Mouse (Mus musculus): Measurements from ENCODE around the gene Fam207a. TPM values are rescaled to one million over a fixed set of nuclear protein-coding genes. Genes with fewer than 3 reads are reported as not detected.
A peak's percentile ranks its signal among the peaks of the same experiment; 100 is the strongest.

The Fam207a gene
- polyA plus RNA-seq, 1 experiment from 2014 or later: 15.5 TPM

- Histone ChIP-seq H3K27ac (ENCODE audit: low read depth) (no peak overlapping the region; the same call in 1 of the 2 replicates), H3K9me3 (ENCODE audit: low read length) (no peaks in the 10 kb centered on the region), H3K9ac (replicated peaks) (no peak overlapping the region), H3K27me3 (ENCODE audit: insufficient read depth, low read length) (no peaks in the 10 kb centered on the region), H3K4me1 (ENCODE audit: insufficient read depth) (no peaks in the 10 kb centered on the region; the same call in 1 of the 2 replicates), H3K4me2 (ENCODE audit: low read depth, low read length) (no peak overlapping the region), H3K36me3 (replicated peaks; ENCODE audit: insufficient read depth, low read length) (no peaks in the 10 kb centered on the region; the same call in 1 of the 2 replicates), H3K4me3 (ENCODE audit: low read depth, low read length) (no peak overlapping the region)
- ATAC-seq: no peak
- 64% methylated on average over 5 of the region's 5 CpGs for WGBS (ENCODE audit: insufficient replicate concordance)
- no peak for TF ChIP-seq CTCF (IDR thresholded peaks at IDR 0.05; ENCODE audit: low read depth)
- no peak for TF ChIP-seq EP300 (IDR thresholded peaks at IDR 0.05; ENCODE audit: low read depth)
- DNase-seq: no peak
Measured at GRCm38 (mm10) chr10:77544916-77545315, 29.3 kb upstream of the Fam207a start.

DNA sequence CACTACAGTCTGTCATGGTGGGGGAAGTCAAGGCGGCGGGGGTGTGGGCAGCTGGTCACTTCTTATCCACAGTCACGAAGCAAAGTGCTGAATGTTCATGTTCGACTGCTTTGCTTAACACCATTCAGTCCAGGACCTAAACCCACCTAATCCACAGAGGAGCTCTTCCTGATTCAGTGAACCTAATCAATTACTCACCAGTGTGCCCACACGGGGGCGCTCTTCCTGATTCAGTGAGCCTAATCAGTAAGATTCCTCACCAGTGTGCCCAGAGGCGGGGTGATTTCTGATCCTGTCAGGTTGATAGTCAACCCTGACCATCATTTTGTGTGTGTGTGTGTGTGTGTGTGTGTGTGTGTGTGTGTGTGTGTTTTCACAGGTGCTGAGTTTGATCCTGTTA lies 27.6 kb upstream of the Fam207a start:
- H3K4me1 ChIP-seq (ENCODE audit: insufficient read depth): no peaks in the 10 kb centered on the region; the same call in 1 of the 2 replicates
- TF ChIP-seq EP300 (IDR thresholded peaks at IDR 0.05; ENCODE audit: low read depth) (no peak), CTCF (IDR thresholded peaks at IDR 0.05; ENCODE audit: low read depth) (peak; percentile 80)
- no peaks in the 10 kb centered on the region for H3K9me3 ChIP-seq (ENCODE audit: low read length)
- no peak overlapping the region for H3K9ac ChIP-seq (replicated peaks)
- DNase-seq: peak; percentile 72
- no peak for ATAC-seq
- no peak overlapping the region for H3K4me3 ChIP-seq (ENCODE audit: low read depth, low read length)
- H3K27me3 ChIP-seq (ENCODE audit: insufficient read depth, low read length): no peaks in the 10 kb centered on the region
- H3K27ac ChIP-seq (ENCODE audit: low read depth): no peak overlapping the region
- WGBS (ENCODE audit: insufficient replicate concordance): 35% methylated on average over 7 of the region's 7 CpGs
- no peaks in the 10 kb centered on the region; the same call in 1 of the 2 replicates for H3K36me3 ChIP-seq (replicated peaks; ENCODE audit: insufficient read depth, low read length)
- no peak overlapping the region for H3K4me2 ChIP-seq (ENCODE audit: low read depth, low read length)

DNA sequence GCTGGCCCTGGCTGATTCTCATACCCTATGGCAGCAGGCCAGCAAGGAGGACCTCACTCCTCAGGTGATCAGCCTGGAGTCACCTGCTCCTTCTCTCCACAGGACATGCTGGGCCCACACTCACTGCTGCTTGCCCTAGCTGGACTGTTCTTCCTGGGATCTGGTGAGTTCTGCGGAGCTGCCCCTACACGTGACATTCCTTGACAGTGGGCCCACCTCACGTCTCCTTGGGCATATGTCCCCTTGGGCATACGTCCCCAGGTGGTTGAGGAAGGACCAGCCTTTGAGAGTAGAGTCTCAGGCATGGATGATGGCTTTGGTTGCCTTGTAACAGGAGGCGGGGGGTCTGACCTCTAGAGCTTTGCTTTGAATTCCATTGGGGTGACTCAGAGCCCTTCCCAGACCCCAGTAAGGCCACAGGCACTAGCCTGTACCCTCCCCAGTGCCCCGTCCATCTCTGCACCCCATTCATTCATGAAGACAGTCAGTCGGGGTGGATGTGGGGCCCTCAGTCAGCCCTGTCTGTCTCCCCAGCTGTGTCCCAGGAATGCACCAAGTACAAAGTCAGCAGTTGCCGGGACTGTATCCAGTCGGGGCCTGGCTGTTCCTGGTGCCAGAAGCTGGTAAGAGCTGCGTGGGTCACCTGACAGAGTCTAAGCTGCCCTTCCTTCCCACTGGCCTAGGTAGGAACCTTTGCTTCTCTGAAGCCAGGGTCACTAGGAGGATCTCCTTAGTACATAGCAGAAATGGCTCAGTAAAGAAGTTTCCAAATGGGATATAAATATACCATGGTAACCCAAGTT lies 26.5 kb upstream of the Fam207a start:
- Histone ChIP-seq H3K36me3 (replicated peaks; ENCODE audit: insufficient read depth, low read length) (no peaks in the 10 kb centered on the region; the same call in 1 of the 2 replicates), H3K27ac (ENCODE audit: low read depth) (no peak overlapping the region), H3K9me3 (ENCODE audit: low read length) (no peaks in the 10 kb centered on the region), H3K27me3 (ENCODE audit: insufficient read depth, low read length) (no peaks in the 10 kb centered on the region), H3K9ac (replicated peaks) (no peak overlapping the region), H3K4me2 (ENCODE audit: low read depth, low read length) (no peak overlapping the region), H3K4me1 (ENCODE audit: insufficient read depth) (no peaks in the 10 kb centered on the region; the same call in 1 of the 2 replicates), H3K4me3 (ENCODE audit: low read depth, low read length) (no peak overlapping the region)
- ATAC-seq: no peak
- TF ChIP-seq CTCF (IDR thresholded peaks at IDR 0.05; ENCODE audit: low read depth) (no peak), EP300 (IDR thresholded peaks at IDR 0.05; ENCODE audit: low read depth) (no peak)
- WGBS (ENCODE audit: insufficient replicate concordance): 84% methylated on average over 10 of the region's 10 CpGs
- no peak for DNase-seq

GRCm38 (mm10) chr10:77540576-77541102 lies 25.1 kb upstream of the Fam207a start:
- no peak for ATAC-seq
- Histone ChIP-seq H3K9ac (replicated peaks) (no peak overlapping the region), H3K9me3 (ENCODE audit: low read length) (no peaks in the 10 kb centered on the region), H3K4me3 (ENCODE audit: low read depth, low read length) (no peak overlapping the region), H3K36me3 (replicated peaks; ENCODE audit: insufficient read depth, low read length) (no peaks in the 10 kb centered on the region), H3K27me3 (ENCODE audit: insufficient read depth, low read length) (no peaks in the 10 kb centered on the region), H3K4me1 (ENCODE audit: insufficient read depth) (no peaks in the 10 kb centered on the region; the same call in 1 of the 2 replicates), H3K27ac (ENCODE audit: low read depth) (peak overlapping the region; percentile 8), H3K4me2 (ENCODE audit: low read depth, low read length) (0 out of 2 replicates have a peak overlapping the region, but pooled peaks have one; percentile 9)
- WGBS (ENCODE audit: insufficient replicate concordance): 41% methylated on average over 4 of the region's 4 CpGs
- TF ChIP-seq CTCF (IDR thresholded peaks at IDR 0.05; ENCODE audit: low read depth) (no peak), EP300 (IDR thresholded peaks at IDR 0.05; ENCODE audit: low read depth) (no peak)
- no peak for DNase-seq

- H3K27ac ChIP-seq (ENCODE audit: low read depth): no peak overlapping the region
Measured at GRCm38 (mm10) chr10:77539320-77539945, 23.8 kb upstream of the Fam207a start.

More at GRCm38 (mm10) chr10:77539320-77539945, 23.8 kb upstream of the Fam207a start:
- H3K4me3 ChIP-seq (ENCODE audit: low read depth, low read length): no peak overlapping the region
- no peak overlapping the region for H3K9ac ChIP-seq (replicated peaks)
- no peak for DNase-seq
- H3K4me1 ChIP-seq (ENCODE audit: insufficient read depth): no peaks in the 10 kb centered on the region
- H3K27me3 ChIP-seq (ENCODE audit: insufficient read depth, low read length): no peaks in the 10 kb centered on the region
- no peaks in the 10 kb centered on the region for H3K36me3 ChIP-seq (replicated peaks; ENCODE audit: insufficient read depth, low read length)
- no peaks in the 10 kb centered on the region for H3K9me3 ChIP-seq (ENCODE audit: low read length)
- no peak for ATAC-seq
- 82% methylated on average over 7 of the region's 7 CpGs for WGBS (ENCODE audit: insufficient replicate concordance)
- TF ChIP-seq CTCF (IDR thresholded peaks at IDR 0.05; ENCODE audit: low read depth) (no peak), EP300 (IDR thresholded peaks at IDR 0.05; ENCODE audit: low read depth) (no peak)
- no peak overlapping the region for H3K4me2 ChIP-seq (ENCODE audit: low read depth, low read length)

Measured in liver, postnatal 0 days (tissue).